Mouse (Mus musculus): Measurements from ENCODE around the gene Cd200r4.

Cd200r4 gene

DNA sequence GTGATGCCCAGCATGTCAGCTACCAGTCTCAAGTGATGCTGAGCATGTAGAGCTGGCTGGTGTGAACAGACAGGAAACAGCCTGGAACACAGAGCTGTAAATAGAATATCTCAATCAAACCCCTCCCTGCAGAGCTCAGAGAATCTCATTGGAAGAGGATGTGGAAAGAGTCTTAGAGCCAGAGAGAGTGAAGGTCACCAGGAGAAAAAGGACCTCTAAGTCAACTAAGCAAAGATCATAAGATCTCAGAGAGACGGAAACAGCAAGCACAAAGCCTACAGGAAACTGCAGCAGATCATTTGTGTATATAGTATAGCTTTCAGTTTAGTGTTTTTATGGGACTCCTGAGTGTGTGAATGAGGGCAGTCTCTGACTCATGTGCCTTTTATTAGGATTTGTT lies 63.6 kb downstream of the Cd200r4 start:
- DNase-seq (ENCODE audit: low read depth, low spot score) = no peak

DNA sequence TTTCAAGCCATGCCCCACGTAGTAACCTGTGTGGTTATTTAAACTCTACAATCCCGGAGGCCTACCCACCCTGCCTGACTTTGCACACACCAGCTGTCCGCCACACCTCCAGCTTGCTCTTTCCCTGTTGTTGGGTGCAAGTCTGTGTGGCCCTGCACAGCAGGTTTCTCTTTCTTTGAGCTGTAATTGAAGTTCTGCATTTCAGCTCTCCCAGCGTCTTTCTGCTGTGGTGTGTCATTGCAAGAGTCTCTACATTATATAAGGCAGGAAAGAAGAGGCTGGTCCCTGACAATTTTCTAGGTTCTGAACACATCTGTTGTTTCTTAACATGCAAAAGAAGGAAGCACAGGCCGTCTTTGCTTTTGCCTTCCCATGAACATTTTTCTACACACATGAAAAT lies 65.1 kb downstream of the Cd200r4 start:
- no peak for DNase-seq (ENCODE audit: low read depth, low spot score)

DNA sequence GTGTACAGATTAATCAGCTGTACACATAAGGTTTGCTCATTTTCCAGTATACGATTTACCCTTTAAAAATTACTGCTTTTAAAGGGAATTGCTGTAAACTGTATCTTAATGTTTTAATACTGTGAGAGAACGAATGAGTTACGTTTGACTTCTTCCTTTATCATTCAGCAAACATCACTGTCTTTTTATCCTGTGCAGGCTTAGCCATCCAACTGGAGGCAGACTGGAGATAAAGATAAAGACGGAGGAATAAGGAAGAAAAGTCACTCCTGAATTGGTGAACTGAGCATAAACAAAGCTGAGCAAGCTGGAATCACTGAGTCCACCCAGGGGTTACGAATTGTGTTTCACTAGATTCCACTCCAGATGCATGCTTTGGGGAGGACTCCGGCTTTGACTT lies 66.1 kb downstream of the Cd200r4 start:
- DNase-seq (ENCODE audit: low read depth, low spot score) = no peak
